Mouse (Mus musculus) retina, postnatal 7 days (tissue): ENCODE data around the gene Emg1.

ENCODE experiments used
- DNase-seq: peaks from one replicate; pipeline ENCODE4 v3.0.0-alpha.2; 2012; ENCODE audit warnings: low read depth, low spot score

Emg1 gene

GRCm38 (mm10) chr6:124740888-124741761, 29.1 kb upstream of the Emg1 start, which contains the start of gene Grcc10:
Gene Grcc10 (minus strand): TSS chr6:124741374.
- DNase-seq: peak; percentile 83

DNA sequence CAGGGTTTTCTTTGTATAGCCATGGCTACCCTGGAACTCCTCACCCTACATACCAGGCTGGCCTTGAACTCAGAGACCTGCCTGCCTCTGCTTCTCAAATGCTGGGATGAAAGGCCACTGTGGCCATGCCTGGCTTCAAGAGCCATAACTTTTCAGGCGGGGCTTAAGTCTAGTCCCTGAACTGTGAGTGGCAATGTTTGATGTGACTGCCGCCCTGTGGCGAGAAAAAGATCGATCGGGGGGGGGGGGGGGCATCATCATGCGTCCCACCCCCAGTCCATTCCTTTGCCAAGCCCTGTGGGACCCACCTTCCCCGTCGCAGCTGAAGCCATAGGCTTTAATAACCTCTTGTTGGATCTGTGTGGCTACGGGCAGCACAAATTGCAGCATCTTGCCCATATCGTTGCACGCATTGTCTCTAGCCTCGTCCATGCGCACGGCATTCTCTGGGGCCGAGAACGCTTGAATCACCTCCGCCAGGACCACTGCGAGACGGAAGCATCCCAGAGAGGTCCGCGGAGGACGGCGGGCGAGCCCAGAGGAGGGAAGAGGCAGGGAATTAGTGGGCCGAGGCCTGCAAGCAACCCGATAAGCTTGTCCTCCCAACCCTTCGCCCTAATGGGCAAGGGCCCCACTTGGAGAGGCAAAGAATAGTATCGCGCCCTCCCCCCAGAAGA, 28.4 kb upstream of the Emg1 start:
- DNase-seq: peak; percentile 46

GRCm38 (mm10) chr6:124739231-124739796, 27.3 kb upstream of the Emg1 start:
- DNase-seq: no peak

- no peak for DNase-seq
Observed at GRCm38 (mm10) chr6:124738511-124739023, 26.6 kb upstream of the Emg1 start, which contains the start of gene Ptpn6. Gene Ptpn6 (minus strand): TSS chr6:124738714.

DNA sequence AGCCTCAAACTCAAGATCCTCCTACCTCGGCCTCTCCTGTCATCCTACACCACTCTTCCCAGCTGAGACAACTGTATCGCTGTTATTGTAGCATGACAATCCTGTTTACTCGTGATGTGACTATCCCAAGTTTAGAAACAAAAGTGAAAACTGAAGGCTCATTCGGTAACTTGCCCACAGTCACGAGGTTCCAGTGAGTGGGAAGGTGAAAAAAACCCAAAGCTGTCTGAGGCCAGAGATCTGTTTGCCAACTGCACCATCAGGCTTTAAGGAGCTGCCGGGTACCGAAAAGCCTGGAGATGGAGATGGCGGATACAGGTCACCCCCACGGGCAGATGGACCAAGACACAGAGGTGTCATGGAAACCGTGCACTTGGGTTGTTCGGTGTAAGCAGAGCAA, 25.1 kb upstream of the Emg1 start:
- no peak for DNase-seq

- no peak for DNase-seq
Observed at GRCm38 (mm10) chr6:124734417-124734816, 22.4 kb upstream of the Emg1 start.

DNA sequence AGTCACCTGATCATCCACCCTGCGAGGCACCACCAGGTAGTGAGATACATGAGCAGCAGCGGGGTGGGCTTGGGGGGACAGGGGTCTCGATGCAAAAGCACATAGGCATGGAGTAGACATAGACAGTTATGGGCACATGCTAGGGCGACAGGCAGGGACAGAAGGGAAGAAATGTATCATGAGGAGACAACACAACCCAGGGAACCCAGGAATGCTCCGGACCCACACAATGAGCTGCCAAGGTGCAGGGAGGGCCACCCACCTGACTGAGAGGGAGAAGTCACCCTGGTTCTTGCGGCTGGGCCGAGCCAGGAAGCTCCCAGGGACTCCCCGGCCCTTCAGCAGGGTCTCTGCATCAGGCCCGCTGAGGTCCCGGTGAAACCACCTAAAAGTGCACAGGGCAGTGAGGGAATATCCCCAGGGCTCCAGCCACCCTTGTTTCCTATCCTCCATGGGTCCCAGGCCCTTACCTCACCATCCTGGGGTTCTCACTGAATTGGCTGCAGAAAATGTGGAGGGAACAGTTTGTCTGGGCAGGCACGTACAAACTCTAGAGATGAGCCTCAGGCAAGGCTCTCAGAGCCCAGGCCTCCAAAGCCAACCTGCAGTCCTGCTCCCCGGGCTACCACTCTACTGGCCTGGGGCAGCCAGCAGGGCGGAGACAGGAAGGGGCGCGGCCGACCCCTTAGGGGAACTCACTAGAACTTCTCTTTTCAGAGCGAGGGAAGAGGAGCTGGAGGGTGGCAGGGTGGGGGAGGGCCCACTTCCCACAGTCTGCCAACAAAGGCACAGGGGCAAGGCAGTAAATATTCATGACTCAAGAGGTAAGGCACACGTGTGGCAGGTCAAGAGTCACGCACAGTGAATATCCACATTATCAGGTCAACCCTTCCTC, 20.7 kb upstream of the Emg1 start:
- no peak for DNase-seq

GRCm38 (mm10) chr6:124731038-124731437, 19.1 kb upstream of the Emg1 start:
- no peak for DNase-seq

DNA sequence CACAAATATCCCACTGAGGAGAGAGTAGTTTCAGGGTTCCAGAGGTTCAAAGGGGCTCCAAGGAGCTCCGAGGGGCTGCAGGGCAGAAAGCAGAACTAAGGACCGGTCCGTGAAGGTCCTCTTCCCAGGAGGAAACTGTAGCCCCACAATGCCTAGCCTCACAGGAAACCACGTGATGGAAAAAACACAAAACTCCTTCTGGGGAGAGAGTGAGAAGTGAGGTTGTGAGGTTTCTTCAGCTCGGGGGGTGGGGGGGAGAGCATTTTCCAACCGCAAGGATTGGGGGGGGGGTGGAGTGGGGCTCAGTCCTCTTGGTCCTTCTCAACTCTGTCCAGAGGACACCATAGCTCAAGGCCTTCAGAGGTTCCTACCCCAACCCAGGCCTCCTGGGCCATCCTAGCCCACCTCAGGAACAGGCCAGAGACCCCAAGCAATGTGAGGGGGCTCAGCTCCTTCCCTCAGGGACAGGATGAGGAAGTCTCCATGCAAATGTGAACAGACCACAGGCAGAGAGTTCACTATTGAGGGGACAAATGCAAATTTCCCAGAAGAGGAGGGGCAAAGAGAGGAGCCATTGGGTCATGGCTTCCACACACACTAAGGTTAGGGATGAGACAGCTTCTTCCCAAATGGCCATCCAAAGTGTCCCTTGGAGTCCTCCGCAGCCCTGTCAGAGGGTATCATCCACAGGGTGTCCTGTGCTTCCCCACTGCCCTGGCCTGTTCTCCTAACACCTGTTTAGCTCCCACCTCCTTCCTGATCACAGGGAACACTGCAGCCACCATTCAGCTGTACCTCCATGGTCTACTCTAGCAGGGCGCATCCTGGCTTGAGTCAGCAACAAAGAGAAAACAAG, 18.1 kb upstream of the Emg1 start:
- DNase-seq: no peak

DNA sequence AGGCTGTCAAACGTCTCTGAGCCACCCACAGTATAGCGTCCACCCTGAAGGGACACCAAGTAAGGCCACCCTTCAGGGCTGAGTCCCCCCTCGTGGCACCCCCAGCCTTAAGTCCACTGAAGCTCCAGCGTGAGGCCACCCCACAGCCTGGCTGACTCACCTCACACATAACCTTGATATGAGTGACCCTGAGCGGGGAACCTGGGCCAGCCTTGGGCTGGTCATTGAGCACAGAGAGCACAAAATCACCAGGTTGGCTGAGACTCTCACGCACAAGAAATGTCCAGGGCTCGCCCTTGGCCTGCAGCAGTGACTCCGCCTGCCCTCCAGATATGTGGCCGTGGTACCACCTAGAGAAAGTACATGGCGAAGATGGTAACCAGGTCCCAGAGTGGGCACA, 16.6 kb upstream of the Emg1 start:
- no peak for DNase-seq

DNA sequence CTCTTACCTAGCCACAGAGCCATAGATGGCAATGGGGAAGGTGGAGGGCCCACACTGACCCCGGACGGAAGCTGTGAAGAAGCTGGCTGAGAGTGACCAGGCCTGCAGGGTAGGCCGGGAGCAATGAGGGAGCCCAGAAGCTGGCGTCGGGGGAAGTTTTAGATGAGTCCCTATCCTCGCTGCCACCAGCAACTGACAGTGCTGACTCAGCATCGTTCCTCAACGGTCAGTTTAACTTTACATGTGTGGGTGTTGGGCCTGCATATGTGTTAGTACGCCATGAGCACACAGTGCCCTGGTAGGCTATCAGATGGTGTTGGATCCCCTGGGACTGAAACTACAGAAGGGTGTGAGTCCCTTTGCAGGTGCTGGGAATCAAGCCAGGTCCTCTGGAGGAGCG, 12.5 kb upstream of the Emg1 start:
- DNase-seq: no peak

GRCm38 (mm10) chr6:124723541-124723940, 11.6 kb upstream of the Emg1 start:
- no peak for DNase-seq

DNA sequence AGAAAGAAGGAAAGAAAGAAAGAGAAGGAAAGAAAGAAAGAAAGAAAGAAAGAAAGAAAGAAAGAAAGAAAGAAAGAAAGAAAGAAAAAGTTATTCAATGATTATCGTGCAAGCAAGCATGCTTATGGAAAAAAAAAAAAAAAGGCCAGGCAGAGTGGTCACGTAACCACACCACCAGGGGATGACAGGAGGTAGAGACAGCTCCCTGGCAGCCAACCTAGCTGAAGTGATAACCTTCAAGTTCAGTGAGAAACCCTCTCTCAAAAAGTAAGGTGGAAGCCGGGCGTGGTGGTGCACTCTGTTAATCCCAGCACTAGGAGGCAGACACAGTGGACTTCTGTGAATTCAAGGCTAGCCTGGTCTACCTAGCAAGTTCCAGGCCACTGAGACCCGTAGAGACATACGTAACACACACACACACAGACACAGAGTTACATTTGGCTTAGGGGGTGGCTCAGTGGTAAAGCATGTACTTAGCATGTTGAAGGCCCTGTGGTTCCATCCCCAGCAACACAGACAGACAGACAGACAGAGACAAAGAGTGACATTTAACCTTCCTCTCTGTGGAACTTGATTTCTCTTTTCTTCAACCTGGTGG, 11.0 kb upstream of the Emg1 start:
- no peak for DNase-seq

DNA sequence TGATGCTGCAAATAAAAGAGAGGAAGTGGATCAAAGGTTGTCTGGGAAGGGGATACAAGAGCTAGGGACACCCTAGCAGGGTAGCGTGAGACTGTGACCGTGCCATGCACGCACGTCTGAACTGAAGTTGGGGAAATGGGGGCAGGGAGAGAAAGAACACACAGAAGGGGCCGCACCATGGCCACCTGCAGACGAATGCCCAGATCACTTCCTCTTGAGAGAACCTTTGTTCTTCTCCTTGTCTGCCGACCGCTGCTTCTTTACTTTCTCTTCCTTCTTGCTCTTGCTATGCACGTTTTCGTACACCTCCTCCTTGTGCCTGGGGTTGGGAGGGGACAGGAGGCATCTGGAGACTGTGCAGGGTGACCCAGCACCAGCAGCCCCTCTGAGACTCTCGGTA, 8.9 kb upstream of the Emg1 start:
- no peak for DNase-seq

GRCm38 (mm10) chr6:124719354-124719978, 7.5 kb upstream of the Emg1 start:
- DNase-seq: no peak

DNA sequence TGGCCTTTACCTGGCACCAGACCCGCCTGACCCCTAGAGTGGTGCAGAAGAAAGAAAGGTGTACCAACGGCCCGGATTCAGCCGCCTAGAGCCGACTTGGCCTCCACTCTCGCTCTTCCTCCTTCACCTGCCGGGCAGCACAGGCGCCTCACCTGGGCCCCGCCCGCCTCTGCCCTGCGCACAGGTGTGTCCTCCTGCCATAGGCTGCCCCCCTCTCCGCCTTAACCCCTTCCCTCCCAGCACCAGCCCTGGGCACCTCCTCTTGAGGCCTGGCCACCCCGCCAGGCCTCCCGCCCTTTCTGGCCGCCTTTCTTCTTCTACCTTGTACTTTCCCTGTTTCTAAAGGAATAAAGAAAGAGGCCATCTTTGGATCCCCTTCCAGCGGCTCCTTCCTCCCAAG, 6.7 kb upstream of the Emg1 start:
- DNase-seq: no peak

DNA sequence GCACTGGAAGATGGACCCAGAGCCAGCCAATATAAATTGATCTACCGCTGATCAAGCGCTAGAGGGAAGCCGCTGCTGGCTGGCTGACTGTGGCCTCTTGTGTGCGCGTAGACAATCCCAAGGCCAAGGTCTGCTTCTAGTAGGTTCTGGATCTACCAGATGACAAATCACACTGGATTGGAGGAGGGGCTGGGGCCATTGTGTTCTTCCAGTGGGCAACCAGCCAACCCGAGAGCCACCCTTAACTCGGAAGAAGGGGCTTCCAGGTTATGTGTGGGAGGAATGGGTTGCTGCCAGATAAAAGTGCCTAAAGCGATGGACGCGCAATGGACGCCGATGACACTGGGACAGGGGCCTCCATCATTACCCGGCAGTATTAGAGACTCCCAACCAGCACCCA, 6.0 kb upstream of the Emg1 start:
- DNase-seq: no peak

DNA sequence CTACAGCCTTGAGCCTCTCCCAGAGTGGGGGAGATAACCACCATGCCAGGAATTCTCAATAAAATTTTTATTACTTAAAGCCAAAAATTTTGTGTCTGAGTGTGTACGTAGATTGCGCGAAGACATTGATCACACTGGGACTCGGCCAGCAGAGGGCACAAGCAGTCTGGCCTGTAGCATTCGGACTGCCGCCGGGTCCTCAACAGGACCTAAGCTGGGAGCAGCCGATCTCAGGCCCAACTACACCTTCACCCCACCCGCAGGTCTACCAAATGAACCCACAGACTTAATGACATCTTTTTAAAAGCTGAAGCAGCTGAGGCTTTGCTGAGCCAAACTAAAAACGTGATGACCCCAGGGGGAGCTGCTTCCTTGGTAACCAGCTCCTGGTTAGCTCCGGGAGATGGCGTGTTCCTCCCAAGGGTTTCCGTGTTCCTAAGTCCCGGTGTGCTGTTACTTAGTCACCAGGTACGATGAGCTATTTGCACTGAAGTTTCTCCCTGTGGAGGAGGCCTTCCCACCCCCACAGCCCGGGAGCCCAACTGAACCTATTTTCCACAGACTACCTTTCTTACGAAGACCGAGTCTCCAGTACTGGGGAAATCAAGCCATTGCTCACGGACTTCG, 5.0 kb upstream of the Emg1 start:
- DNase-seq: no peak

GRCm38 (mm10) chr6:124712918-124713317, 940 bp upstream of the Emg1 start:
- no peak for DNase-seq
